Mouse (Mus musculus): ENCODE measurements around the gene Pate4. TPM values are rescaled to one million over a fixed set of nuclear protein-coding genes. Genes with fewer than 3 reads are reported as not detected.
"Not testable (repeated sequence)": the region's sequence is repeated elsewhere in the genome, so short reads cannot be mapped to it uniquely, and the experiment has no call there.

Pate4 gene
- total RNA-seq (2014; rRNA removed) (not detected in 2 replicates), polyA plus RNA-seq (2015; fragmentation: Nextera tagmentation; extraction: Ambion mirVana) (not detected in 2 replicates)

GRCm38 (mm10) chr9:35611841-35612240 is at the start of gene Pate4:
Gene Pate4, minus strand, starts transcription at chr9:35611941.
- WGBS = 83% methylated on average over 1 of the region's 1 CpGs
- no peaks in the 10 kb centered on the region for H3K27me3 ChIP-seq (ENCODE audit: insufficient read depth, low read length)
- H3K9me3 ChIP-seq (ENCODE audit: low read length) = no peaks in the 10 kb centered on the region
- TF ChIP-seq CTCF (IDR thresholded peaks at IDR 0.05; ENCODE audit: low read depth) = no peak
- DNase-seq (no peak), ATAC-seq (no peak)
- H3K9ac ChIP-seq = no peak within 1 kb of the TSS
- no peaks in the 10 kb centered on the region for H3K36me3 ChIP-seq (ENCODE audit: insufficient read depth)
- no peak within 1 kb of the TSS for H3K27ac ChIP-seq (ENCODE audit: low read depth, low read length)
- no peak within 1 kb of the TSS for H3K4me3 ChIP-seq (ENCODE audit: low read depth, low read length)
- no peak within 1 kb of the TSS for H3K4me2 ChIP-seq (ENCODE audit: low read depth)
- H3K4me1 ChIP-seq (ENCODE audit: insufficient read depth) = no peaks in the 10 kb centered on the region

DNA sequence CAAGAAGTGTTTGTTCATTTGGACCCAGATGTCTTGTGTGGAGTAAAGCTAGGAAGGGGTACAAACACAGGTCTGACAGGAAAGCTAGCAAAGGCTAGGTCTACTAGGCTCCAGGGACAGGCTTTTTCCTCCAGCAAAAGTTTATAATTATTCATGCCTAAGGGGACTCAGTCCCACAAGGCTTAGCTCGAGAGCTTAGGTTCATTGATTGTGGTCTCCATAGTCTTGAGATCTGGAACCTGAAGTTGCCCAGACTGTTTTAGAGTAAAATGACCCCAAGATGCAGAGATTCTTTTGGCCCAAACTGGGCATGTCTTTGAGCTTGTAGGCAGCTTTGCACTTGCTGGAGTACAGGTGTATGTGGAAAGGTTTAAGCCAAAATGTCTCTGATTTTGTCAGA is 36.4 kb upstream of the Pate4 start, which contains the start of gene Pate3:
Pate3 (minus strand) TSS at position 101 of the 400 bp plus-strand sequence.
- H3K4me2 ChIP-seq (ENCODE audit: low read depth) = no peak within 1 kb of the TSS
- 84% methylated on average over 1 of the region's 1 CpGs for WGBS
- DNase-seq (no peak), ATAC-seq (no peak)
- H3K36me3 ChIP-seq (ENCODE audit: insufficient read depth) = no peaks in the 10 kb centered on the region
- no peak within 1 kb of the TSS for H3K27ac ChIP-seq (ENCODE audit: low read depth, low read length)
- no peaks in the 10 kb centered on the region for H3K4me1 ChIP-seq (ENCODE audit: insufficient read depth)
- H3K9me3 ChIP-seq (ENCODE audit: low read length) = no peaks in the 10 kb centered on the region
- no peak for TF ChIP-seq CTCF (IDR thresholded peaks at IDR 0.05; ENCODE audit: low read depth)
- no peaks in the 10 kb centered on the region for H3K27me3 ChIP-seq (ENCODE audit: insufficient read depth, low read length)
- H3K4me3 ChIP-seq (ENCODE audit: low read depth, low read length) = no peak within 1 kb of the TSS
- no peak within 1 kb of the TSS for H3K9ac ChIP-seq

DNA sequence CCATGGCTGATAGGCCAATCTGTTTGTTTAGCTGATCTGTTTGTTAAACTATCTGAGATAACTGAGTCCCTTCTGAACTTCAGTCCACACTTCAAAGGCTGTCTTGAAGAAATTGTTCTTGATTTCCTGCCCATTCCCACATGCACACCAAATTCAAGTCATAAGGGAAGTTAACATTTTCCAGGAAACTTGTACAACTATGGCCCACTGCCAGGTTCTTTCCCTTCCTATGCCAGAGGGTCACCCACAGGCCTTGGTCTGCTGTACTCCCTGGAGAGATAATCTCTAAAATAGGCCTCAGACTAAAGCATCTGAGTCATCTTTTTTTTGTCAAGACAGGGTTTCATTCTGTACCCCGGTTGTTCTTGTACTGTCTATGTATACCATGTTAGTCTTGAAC is 21.2 kb upstream of the Pate4 start:
- Histone ChIP-seq H3K27ac (ENCODE audit: low read depth, low read length) (no peak overlapping the region), H3K4me2 (ENCODE audit: low read depth) (no peak overlapping the region), H3K4me3 (ENCODE audit: low read depth, low read length) (no peak overlapping the region), H3K4me1 (ENCODE audit: insufficient read depth) (no peaks in the 10 kb centered on the region), H3K36me3 (ENCODE audit: insufficient read depth) (no peaks in the 10 kb centered on the region), H3K9me3 (ENCODE audit: low read length) (no peaks in the 10 kb centered on the region), H3K27me3 (ENCODE audit: insufficient read depth, low read length) (no peaks in the 10 kb centered on the region), H3K9ac (no peak overlapping the region)
- no peak for DNase-seq
- ATAC-seq = no peak
- no peak for TF ChIP-seq CTCF (IDR thresholded peaks at IDR 0.05; ENCODE audit: low read depth)
- WGBS = 96% methylated on average over 1 of the region's 1 CpGs

- not testable (repeated sequence) for ATAC-seq; H3K4me2 ChIP-seq (ENCODE audit: low read depth); H3K4me3 ChIP-seq (ENCODE audit: low read depth, low read length); H3K27ac ChIP-seq (ENCODE audit: low read depth, low read length); H3K36me3 ChIP-seq (ENCODE audit: insufficient read depth); H3K9ac ChIP-seq; H3K27me3 ChIP-seq (ENCODE audit: insufficient read depth, low read length); H3K9me3 ChIP-seq (ENCODE audit: low read length); DNase-seq; H3K4me1 ChIP-seq (ENCODE audit: insufficient read depth)
- 75% methylated on average over 2 of the region's 2 CpGs for WGBS
Measured at GRCm38 (mm10) chr9:35616784-35617183, 5.0 kb upstream of the Pate4 start.

DNA sequence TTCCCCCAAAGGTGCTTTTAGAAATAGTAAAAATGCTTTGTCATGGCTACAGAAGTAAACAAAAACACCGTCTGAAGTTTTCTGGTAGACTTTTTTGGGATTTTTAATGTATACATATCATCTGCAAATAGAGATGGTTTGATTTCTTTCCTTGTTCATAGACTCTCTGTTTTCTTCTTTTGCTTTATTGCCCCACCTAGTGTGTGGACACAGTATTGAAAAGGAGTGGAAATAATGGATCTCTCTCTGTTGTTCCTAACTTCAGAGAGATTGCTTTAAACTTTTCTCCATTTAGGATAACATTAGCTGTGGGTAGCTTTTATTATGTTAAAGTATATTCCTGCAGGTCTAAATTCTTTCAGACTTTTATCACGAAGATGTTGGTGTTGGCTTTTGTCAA is 2.3 kb upstream of the Pate4 start:
- Histone ChIP-seq H3K4me1 (ENCODE audit: insufficient read depth) (no peaks in the 10 kb centered on the region), H3K27me3 (ENCODE audit: insufficient read depth, low read length) (no peaks in the 10 kb centered on the region), H3K36me3 (ENCODE audit: insufficient read depth) (no peaks in the 10 kb centered on the region), H3K9me3 (ENCODE audit: low read length) (no peaks in the 10 kb centered on the region), H3K9ac (no peak overlapping the region), H3K4me3 (ENCODE audit: low read depth, low read length) (no peak overlapping the region), H3K4me2 (ENCODE audit: low read depth) (no peak overlapping the region), H3K27ac (ENCODE audit: low read depth, low read length) (no peak overlapping the region)
- ATAC-seq (no peak), DNase-seq (peak; percentile 8)
- WGBS = 31% methylated on average over 2 of the region's 2 CpGs
- TF ChIP-seq CTCF (IDR thresholded peaks at IDR 0.05; ENCODE audit: low read depth) = peak; percentile 53

GRCm38 (mm10) chr9:35607647-35608405 is 3.9 kb downstream of the Pate4 start:
- H3K27me3 ChIP-seq (ENCODE audit: insufficient read depth, low read length) = no peaks in the 10 kb centered on the region
- no peak for TF ChIP-seq CTCF (IDR thresholded peaks at IDR 0.05; ENCODE audit: low read depth)
- no peak overlapping the region for H3K4me2 ChIP-seq (ENCODE audit: low read depth)
- 47% methylated on average over 8 of the region's 8 CpGs for WGBS
- H3K9me3 ChIP-seq (ENCODE audit: low read length) = no peaks in the 10 kb centered on the region
- no peaks in the 10 kb centered on the region for H3K4me1 ChIP-seq (ENCODE audit: insufficient read depth)
- no peak for DNase-seq
- no peak overlapping the region for H3K4me3 ChIP-seq (ENCODE audit: low read depth, low read length)
- no peak overlapping the region for H3K27ac ChIP-seq (ENCODE audit: low read depth, low read length)
- peak; percentile 59 for ATAC-seq
- H3K36me3 ChIP-seq (ENCODE audit: insufficient read depth) = no peaks in the 10 kb centered on the region
- H3K9ac ChIP-seq = no peak overlapping the region

GRCm38 (mm10) chr9:35592903-35593302 is 18.8 kb downstream of the Pate4 start:
- Histone ChIP-seq H3K4me1 (ENCODE audit: insufficient read depth) (no peaks in the 10 kb centered on the region), H3K4me3 (ENCODE audit: low read depth, low read length) (no peak overlapping the region), H3K27ac (ENCODE audit: low read depth, low read length) (no peak overlapping the region), H3K36me3 (ENCODE audit: insufficient read depth) (no peaks in the 10 kb centered on the region), H3K27me3 (ENCODE audit: insufficient read depth, low read length) (no peaks in the 10 kb centered on the region), H3K4me2 (ENCODE audit: low read depth) (no peak overlapping the region), H3K9ac (no peak overlapping the region), H3K9me3 (ENCODE audit: low read length) (no peaks in the 10 kb centered on the region)
- ATAC-seq (peak; percentile 67), DNase-seq (peak; percentile 45)
- 6% methylated on average over 2 of the region's 2 CpGs for WGBS
- TF ChIP-seq CTCF (IDR thresholded peaks at IDR 0.05; ENCODE audit: low read depth) = peak; percentile 77
